Mouse (Mus musculus) liver, adult 2 months (tissue): ENCODE measurements at regions not wholly inside any gene's neighbourhood (a gene's known extent, or its start where the extent isn't known, plus 50 kb on each side); places are given as distances from the start of the nearest gene placed in this dataset.

Source experiments
- DNase-seq: peaks from one replicate; pipeline ENCODE4 v3.0.0-alpha.2; 2011; ENCODE audit warnings: low read depth, low spot score; ENCODE audit errors: extremely low read depth
- H3K27ac ChIP-seq: fragments of 200-500 bp; replicated peaks from 2 replicates; pipeline ENCODE4 v1.5.1; 2012; ENCODE audit warnings: low read depth, mild to moderate bottlenecking, control low read depth, inconsistent platforms, low read length; ENCODE audit not compliant: insufficient read depth
- H3K27me3 ChIP-seq: fragments of 200-500 bp; 2 replicates; pipeline ENCODE4 v1.6.1; 2012; ENCODE audit warnings: mild to moderate bottlenecking, moderate library complexity, low read length, inconsistent platforms; ENCODE audit not compliant: control insufficient read depth, insufficient read depth
- H3K36me3 ChIP-seq: fragments of 200-500 bp; 2 replicates; pipeline ENCODE4 v1.6.1; 2012; ENCODE audit warnings: low read length, inconsistent platforms; ENCODE audit not compliant: control insufficient read depth, insufficient read depth
- H3K4me1 ChIP-seq: fragments of 200-500 bp; 2 replicates; pipeline ENCODE4 v1.6.1; 2011; ENCODE audit warnings: low read length; ENCODE audit not compliant: control insufficient read depth, insufficient read depth
- H3K4me3 ChIP-seq: fragments of 200-500 bp; 2 replicates; pipeline ENCODE4 v1.5.1; 2011; ENCODE audit warnings: low read depth, mild to moderate bottlenecking, control low read depth, low read length, moderate library complexity; ENCODE audit not compliant: insufficient read depth
- H3K79me2 ChIP-seq: fragments of 200-500 bp; 2 replicates; pipeline ENCODE4 v1.6.1; 2012; ENCODE audit warnings: inconsistent platforms, mild to moderate bottlenecking, low read length, moderate library complexity; ENCODE audit not compliant: control insufficient read depth, insufficient read depth
- H3K9ac ChIP-seq: fragments of 200-500 bp; 2 replicates; pipeline ENCODE4 v1.6.1; 2012; ENCODE audit warnings: low read depth, mild to moderate bottlenecking, control low read depth, inconsistent platforms, low read length
- CTCF ChIP-seq: fragments of 200-500 bp; IDR thresholded peaks from 2 replicates; pipeline ENCODE4 v1.5.1; 2011; ENCODE audit warnings: low read depth, low read length, control low read depth
- POLR2A ChIP-seq: fragments of 200-500 bp; IDR thresholded peaks from 2 replicates; pipeline ENCODE4 v1.6.1; 2011; ENCODE audit warnings: low read length, control low read depth; ENCODE audit not compliant: insufficient read depth; ENCODE audit errors: extremely low read depth
- WGBS: fragments of 180-500 bp; shearing (Covaris S2); methylation state at CpG from one replicate; pipeline ENCODE4 v1.1.7; 2018; 5-methylcytosine and 5-hydroxymethylcytosine counted together

GRCm38 (mm10) chr19:15146325-15146724 is 548.5 kb upstream of the Tle4 start:
- no peak for DNase-seq
- WGBS = 83% methylated on average over 3 of the region's 3 CpGs
- Histone ChIP-seq H3K4me3 (no peak overlapping the region), H3K4me1 (no peaks in the 10 kb centered on the region), H3K9ac (no peak overlapping the region), H3K27me3 (no peaks in the 10 kb centered on the region), H3K27ac (no peak overlapping the region), H3K36me3 (no peaks in the 10 kb centered on the region), H3K79me2 (no peaks in the 10 kb centered on the region)
- TF ChIP-seq CTCF (no peak), POLR2A (no peak)

GRCm38 (mm10) chr19:15127122-15127521 is 529.3 kb upstream of the Tle4 start:
- no peak overlapping the region for H3K9ac ChIP-seq
- no peaks in the 10 kb centered on the region for H3K27me3 ChIP-seq
- H3K79me2 ChIP-seq = no peaks in the 10 kb centered on the region
- H3K4me3 ChIP-seq = no peak overlapping the region
- WGBS = 48% methylated on average over 4 of the region's 4 CpGs
- TF ChIP-seq POLR2A (no peak), CTCF (no peak)
- DNase-seq = no peak
- H3K36me3 ChIP-seq = no peaks in the 10 kb centered on the region
- H3K27ac ChIP-seq = no peak overlapping the region
- H3K4me1 ChIP-seq = no peaks in the 10 kb centered on the region

- Histone ChIP-seq H3K36me3 (no peaks in the 10 kb centered on the region), H3K27me3 (no peaks in the 10 kb centered on the region), H3K4me1 (no peaks in the 10 kb centered on the region), H3K4me3 (no peak overlapping the region), H3K79me2 (no peaks in the 10 kb centered on the region), H3K9ac (no peak overlapping the region), H3K27ac (no peak overlapping the region)
- 76% methylated on average over 4 of the region's 4 CpGs for WGBS
- no peak for DNase-seq
- TF ChIP-seq POLR2A (no peak), CTCF (no peak)
These were observed 510.7 kb upstream of the Tle4 start for GRCm38 (mm10) chr19:15108441-15109026.

GRCm38 (mm10) chr19:15095054-15095453 is 497.2 kb upstream of the Tle4 start:
- 62% methylated on average over 1 of the region's 1 CpGs for WGBS
- Histone ChIP-seq H3K36me3 (no peaks in the 10 kb centered on the region), H3K4me3 (no peak overlapping the region), H3K9ac (no peak overlapping the region), H3K27ac (no peak overlapping the region), H3K4me1 (no peaks in the 10 kb centered on the region), H3K27me3 (no peaks in the 10 kb centered on the region), H3K79me2 (no peaks in the 10 kb centered on the region)
- no peak for DNase-seq
- TF ChIP-seq CTCF (no peak), POLR2A (no peak)

- 53% methylated on average over 3 of the region's 3 CpGs for WGBS
- Histone ChIP-seq H3K4me1 (no peaks in the 10 kb centered on the region), H3K4me3 (no peak overlapping the region), H3K27me3 (no peaks in the 10 kb centered on the region), H3K79me2 (no peaks in the 10 kb centered on the region), H3K9ac (no peak overlapping the region), H3K36me3 (no peaks in the 10 kb centered on the region), H3K27ac (no peak overlapping the region)
- TF ChIP-seq CTCF (no peak), POLR2A (no peak)
- DNase-seq = no peak
These were observed 495.7 kb upstream of the Tle4 start for GRCm38 (mm10) chr19:15093534-15093933.

- no peak overlapping the region for H3K4me3 ChIP-seq
- no peak overlapping the region for H3K27ac ChIP-seq
- H3K27me3 ChIP-seq = no peaks in the 10 kb centered on the region
- H3K9ac ChIP-seq = no peak overlapping the region
- no peak for DNase-seq
- TF ChIP-seq POLR2A (no peak), CTCF (no peak)
- 85% methylated on average over 4 of the region's 4 CpGs for WGBS
- H3K36me3 ChIP-seq = no peaks in the 10 kb centered on the region
- no peaks in the 10 kb centered on the region for H3K4me1 ChIP-seq
- H3K79me2 ChIP-seq = no peaks in the 10 kb centered on the region
These were observed 482.8 kb upstream of the Tle4 start for GRCm38 (mm10) chr19:15080638-15081037.
